Mouse (Mus musculus) gastrocnemius, postnatal 4 days (tissue): Measurements from ENCODE around the gene Pdap1. TPM values are rescaled to one million over a fixed set of nuclear protein-coding genes. Genes with fewer than 3 reads are reported as not detected.
"Not testable (repeated sequence)": the region's sequence is repeated elsewhere in the genome, so short reads cannot be mapped to it uniquely, and the experiment has no call there.

Source experiments
- DNase-seq, 2 experiments: peaks; one replicate each; pipeline ENCODE4 v3.0.0; 2021 to 2022; ENCODE audit warnings: low spot score in 2 of 2, mixed read lengths in 2 of 2
- long read RNA-seq, 2 experiments: library from polyadenylated mRNA; stranded (forward); transcript quantifications; one replicate each; pipeline ENCODE4 v2.0.0; 2021
- total RNA-seq, 2 experiments: library from RNA; stranded (reverse); gene quantifications; 2 replicates each; pipeline ENCODE4 v1.2.3; 2021

The Pdap1 gene
- 10 to 100 TPM; 75.9 to 79.5 TPM for total RNA-seq
- long read RNA-seq, experiment 1, partial matches to known transcripts: 0 of 1 reads
- long read RNA-seq, experiment 1, other reads (novel, unspliced or antisense): 0 of 1 reads
- long read RNA-seq, experiment 2, partial matches to known transcripts: 2 of 6 reads
- long read RNA-seq, experiment 2, other reads (novel, unspliced or antisense): 3 of 6 reads

DNA sequence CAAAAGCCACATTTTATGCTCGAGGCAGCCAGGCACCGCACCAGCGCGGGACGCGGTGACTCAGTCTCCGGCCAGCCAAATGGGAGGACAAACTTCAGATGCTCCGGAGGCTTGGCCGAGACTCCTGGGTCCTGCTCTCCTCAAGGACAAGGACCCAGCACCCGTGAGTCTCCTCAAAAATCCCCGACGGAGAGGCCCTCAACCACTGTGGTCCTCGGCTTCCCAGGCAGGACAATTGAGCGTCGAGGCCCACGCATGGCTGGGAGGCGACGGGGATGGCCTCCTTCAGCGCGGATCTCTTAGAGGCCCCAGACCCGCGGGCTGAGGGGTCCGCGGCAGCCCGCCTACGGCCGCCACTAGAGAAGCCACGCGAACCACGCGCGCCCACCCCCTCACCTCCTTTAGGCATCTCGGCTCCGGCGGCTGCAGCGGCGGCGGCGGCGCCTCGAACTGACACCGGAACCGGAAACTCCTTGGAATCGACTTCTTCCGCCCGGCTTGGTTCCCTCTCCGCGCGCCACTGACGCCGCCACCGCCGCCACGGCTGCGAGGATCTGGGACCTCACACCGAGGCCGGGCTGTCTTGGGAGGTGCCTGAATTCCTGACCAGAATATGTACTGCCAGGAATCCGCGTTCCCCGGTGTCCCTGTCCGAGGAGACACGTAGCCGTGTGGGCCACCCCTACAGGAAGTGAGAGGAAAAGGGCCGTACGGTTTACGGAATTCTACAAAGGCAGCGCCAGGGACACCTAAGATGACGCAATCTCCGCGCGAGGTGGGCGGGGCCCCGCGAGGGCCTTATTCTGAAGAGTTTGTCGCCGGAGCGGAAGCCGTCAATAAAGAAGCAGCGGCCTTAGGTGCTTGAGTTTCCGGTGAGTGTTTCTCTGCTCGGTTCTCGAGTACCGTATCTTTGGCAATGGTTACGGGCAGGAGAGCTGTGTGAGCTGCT, at the start of gene Pdap1, which contains the start of gene Bud31:
TSS of gene Pdap1 (minus strand) at position 668 of the 949 bp plus-strand sequence.
TSS of gene Bud31 (plus strand) at position 792 of the 949 bp plus-strand sequence.
- DNase-seq: peak; percentile 88 to 95

- no peak for DNase-seq
These were observed 49.4 kb upstream of the Pdap1 start for GRCm38 (mm10) chr5:145189416-145189815.

DNA sequence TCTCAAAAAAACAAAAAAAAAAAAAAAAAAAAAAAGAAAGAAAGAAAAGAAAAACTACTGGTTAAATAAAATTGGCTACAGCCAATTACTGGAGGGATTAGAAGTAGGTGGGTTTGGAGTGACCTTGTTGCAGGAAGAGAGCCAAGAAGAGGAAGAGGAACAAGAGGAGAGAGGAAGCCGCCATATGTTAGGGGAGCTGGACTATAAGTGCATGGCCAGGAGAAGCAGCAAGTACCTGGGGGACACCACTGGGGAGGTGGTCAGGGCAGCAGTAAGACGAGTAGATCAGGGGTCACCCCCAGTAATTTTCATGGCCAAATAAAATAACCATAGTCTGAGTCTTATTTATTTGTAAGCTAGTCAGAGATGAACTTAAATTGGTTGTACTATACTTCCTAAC, 45.2 kb upstream of the Pdap1 start:
- DNase-seq: no peak

GRCm38 (mm10) chr5:145178461-145178980, 38.5 kb upstream of the Pdap1 start:
- DNase-seq: no peak

DNA sequence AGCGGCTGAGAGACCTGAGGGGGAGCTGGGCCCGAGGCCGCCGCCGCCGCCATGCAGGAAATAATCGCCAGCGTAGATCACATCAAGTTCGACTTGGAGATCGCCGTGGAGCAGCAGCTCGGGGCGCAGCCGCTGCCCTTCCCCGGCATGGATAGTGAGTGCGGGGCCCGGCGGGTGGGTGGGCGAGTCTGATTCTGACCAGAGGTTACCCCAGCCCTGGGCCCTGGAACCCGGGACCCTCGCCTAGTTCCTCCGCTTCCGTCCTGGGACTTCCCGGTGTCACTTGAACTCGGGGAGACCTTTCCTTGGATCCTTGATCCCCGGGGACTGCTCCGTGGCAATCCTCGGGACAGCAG, 27.2 kb upstream of the Pdap1 start:
- peak; percentile 35 to 36 for DNase-seq

GRCm38 (mm10) chr5:145166536-145167305, 26.7 kb upstream of the Pdap1 start, which contains the start of the genes Ptcd1 and Cpsf4:
Ptcd1 (minus strand) TSS chr5:145167108.
Cpsf4 (plus strand) TSS chr5:145167213.
- peak; percentile 90 to 99 for DNase-seq

DNA sequence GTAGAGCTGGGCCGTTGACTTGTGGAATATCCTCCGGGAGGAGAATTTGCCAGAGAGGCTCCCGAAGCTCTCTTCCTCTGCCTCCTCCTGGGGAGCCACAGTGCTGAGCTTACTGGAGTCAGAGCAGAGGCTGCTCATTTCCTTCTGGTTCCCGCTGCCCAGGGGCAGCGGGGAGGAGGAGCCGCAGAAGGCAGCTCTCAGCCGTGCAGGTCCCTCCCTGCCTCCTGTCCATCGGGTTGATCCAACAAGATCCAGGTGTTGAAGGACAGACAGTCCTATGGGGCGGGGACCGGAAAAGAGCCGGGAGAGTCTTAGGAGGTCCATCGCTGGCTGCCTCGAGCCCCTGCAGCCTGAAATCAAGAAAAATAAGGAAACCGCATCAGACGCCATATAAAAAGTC, 25.1 kb upstream of the Pdap1 start:
- DNase-seq: no peak

DNA sequence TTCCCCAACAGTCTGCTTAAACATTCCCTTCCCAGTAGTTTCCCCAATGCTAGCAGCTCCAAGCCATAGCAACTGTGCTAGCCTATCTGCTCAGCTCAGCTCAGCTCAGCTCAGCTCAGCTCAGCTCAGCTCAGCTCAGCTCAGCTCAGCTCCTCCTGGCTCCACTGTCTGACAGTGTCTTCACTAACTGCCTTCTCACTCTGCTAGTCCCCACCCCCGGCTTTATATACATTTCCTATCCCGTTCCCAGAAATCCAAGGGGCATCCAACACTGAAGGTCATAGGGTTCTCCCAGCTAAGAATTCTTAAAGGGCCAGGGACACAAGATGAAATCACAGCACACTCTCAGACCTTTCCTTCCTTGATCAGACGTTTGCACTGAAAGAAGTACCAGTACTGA, 24.7 kb upstream of the Pdap1 start:
- no peak for DNase-seq

DNA sequence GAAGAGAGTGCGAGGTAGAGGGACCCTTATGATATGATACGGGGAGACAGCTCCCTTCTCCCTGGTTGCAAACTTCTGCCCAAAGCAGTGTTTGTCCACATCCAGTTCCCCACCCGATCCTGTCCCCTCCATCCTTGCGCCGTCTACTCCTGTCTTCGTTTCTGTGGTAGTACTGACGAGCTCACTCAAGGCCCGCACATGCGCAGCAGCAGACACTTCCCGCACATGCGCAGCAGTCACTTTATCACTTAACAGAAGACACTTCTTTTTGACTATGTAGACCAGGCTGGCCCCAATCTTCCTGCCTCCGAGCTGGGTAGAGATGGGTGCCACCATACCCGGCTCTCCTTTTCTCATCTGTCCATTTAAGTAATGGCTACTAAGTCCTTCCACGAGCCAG, 21.3 kb upstream of the Pdap1 start:
- DNase-seq: no peak

DNA sequence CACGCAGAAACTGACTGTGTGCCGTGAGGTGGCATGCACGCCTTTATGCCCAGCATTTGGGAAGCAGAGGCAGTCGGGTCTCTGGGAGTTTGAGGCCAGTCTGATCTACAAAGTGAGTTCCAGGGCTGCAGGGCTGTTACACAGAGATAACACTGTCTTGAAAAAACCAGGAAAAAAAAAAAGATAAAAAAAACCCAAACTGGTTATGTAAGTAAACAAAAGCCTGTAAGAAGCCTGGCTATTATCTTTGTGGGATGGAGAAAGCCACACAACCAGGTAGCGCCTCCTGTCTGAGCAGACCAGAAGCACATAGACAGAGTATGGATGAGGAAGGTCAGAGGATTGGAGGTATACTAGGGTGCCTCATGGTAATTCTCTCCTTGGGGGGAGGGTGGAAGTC, 12.7 kb upstream of the Pdap1 start:
- no peak for DNase-seq

DNA sequence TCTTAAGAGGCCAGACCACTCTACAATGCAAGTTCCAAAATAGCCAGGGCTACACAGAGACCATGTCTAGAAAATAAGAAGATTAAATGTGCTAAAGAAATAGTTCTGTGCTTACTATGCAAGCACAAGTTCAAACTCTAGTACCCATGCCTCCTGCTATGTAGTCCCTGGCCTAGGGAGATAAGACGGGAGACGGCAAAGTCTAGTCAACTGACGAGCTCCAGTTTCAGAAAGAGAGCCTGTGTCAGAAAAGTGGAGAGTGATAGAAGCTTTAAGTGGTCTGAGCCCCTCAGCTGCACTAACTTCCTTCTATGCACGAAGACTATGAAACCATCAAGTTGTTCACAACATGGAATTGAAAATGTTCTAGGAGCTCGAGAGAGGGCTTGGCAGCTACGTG, 9.3 kb upstream of the Pdap1 start:
- no peak for DNase-seq

GRCm38 (mm10) chr5:145147748-145148147, 7.7 kb upstream of the Pdap1 start:
- no peak for DNase-seq

DNA sequence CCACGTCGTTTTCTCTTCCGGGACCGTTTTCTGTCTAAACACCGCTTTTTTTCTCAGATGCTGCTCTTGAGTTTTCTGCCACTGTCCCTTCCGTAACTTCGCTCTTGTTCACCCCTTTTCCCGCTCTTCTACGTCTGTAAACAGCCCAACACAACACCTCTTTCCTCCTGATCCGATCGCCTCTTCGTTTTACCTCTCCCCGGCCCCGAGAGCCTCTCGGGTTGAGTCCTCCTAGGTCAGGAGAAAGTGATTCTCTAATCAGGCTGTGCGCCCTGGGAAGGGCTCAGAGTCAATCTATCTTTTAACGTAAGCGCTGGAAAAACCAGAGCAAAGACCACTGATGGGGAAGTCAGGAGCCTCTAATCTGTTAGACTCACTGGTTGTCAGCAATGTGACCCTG, 573 bp upstream of the Pdap1 start:
- DNase-seq: no peak

- no peak for DNase-seq
These were observed 1.2 kb downstream of the Pdap1 start for GRCm38 (mm10) chr5:145138836-145139235.

GRCm38 (mm10) chr5:145133275-145133674, 6.8 kb downstream of the Pdap1 start:
- DNase-seq: not testable (repeated sequence)

GRCm38 (mm10) chr5:145130995-145131394, 9.0 kb downstream of the Pdap1 start:
- DNase-seq: no peak

DNA sequence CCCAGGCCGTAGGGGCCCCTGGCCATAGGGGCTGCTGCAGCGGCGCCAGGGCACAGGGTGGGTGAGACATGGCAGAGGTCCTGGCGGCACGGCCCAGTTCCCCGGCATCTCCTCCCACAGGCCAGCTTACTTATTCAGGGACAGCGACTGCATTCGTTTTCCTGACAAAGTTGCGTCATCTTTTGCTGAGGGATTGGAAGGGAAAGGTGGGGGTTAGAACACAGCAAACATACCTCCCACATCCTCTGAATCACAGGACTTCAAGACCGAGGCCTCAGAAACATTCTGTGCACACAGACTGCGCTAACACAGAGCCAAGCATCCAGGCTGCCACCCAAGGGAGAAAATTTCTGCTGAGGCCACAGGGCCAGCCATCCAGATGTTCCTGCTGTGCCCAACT, 9.8 kb downstream of the Pdap1 start:
- DNase-seq: no peak

GRCm38 (mm10) chr5:145129773-145130172, 10.3 kb downstream of the Pdap1 start:
- not testable (repeated sequence) for DNase-seq

DNA sequence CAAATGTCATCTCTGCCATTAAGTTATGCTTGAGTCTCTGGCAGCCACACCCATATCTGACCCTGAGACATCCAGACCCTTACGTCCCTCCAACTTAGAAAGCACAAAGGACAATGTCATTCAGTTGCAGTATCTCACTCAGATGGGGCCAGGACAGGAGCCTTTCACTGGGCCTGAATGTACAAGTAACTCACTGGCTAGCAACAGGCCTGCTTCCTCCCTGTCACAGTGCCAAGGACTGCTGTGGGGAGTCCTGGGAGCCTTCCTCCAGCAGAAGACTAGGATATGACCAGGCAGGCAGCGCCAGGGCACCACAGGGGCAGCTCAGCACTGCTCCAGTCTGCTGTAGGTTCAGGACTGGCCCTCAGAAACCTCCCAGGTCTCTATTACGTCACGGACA, 10.9 kb downstream of the Pdap1 start:
- no peak for DNase-seq

DNA sequence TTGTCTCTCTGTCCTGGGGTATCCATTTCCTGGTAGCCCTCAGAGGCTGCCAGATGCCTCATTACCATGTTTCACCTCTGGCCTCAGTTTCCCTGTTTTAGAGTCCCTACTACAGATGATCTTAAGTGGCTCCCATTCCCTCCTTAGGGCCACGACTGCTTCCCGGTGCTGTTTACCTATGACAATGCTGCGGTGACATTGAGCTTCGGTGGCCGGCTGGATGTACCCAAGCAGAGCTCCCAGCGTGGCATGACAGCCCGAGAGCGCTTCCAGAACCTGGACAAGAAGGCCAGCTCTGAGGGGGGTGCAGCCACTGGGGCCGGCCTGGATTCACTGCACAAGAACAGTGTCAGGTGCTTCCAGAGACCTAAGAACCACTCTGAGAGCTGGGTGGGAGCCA, 13.5 kb downstream of the Pdap1 start:
- DNase-seq: no peak

DNA sequence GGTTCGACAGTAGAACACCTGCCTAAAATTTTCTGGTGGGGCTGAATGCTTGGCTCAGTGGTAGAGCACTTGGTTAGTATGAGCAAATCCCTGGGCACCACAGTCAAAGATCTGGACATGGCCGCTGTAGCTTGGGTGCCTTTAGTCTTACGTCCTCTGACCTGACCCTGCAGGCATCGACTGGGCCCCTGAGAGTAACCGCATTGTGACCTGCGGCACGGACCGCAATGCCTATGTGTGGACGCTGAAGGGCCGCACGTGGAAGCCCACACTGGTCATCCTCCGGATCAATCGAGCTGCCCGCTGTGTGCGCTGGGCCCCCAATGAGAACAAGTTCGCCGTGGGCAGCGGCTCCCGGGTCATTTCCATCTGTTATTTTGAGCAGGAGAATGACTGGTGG, 16.6 kb downstream of the Pdap1 start:
- no peak for DNase-seq
